Mouse (Mus musculus) embryonic facial prominence, embryonic 13.5 days (tissue): ENCODE measurements at regions not wholly inside any gene's neighbourhood (a gene's known extent, or its start where the extent isn't known, plus 50 kb on each side); places are given as distances from the start of the nearest gene placed in this dataset.
"Not testable (repeated sequence)": the region's sequence is repeated elsewhere in the genome, so short reads cannot be mapped to it uniquely, and the experiment has no call there.

Experiments used
- ATAC-seq: fragments of 200-750 bp; cut with Nextera tagmentation; 2 replicates; pipeline ENCODE4 v1.8.0; 2017; ENCODE audit warnings: low read depth; ENCODE audit not compliant: insufficient number of reproducible peaks, insufficient read depth, low FRiP score, low TSS enrichment
- H3K27ac ChIP-seq: fragments of 300-500 bp; sonication (generic); 2 replicates; pipeline ENCODE4 v1.5.1; 2015; ENCODE audit warnings: moderate library complexity, mild to moderate bottlenecking, inconsistent platforms
- H3K27me3 ChIP-seq: fragments of 300-500 bp; sonication (generic); 2 replicates; pipeline ENCODE4 v1.6.1; 2015; ENCODE audit warnings: mild to moderate bottlenecking, inconsistent platforms
- H3K36me3 ChIP-seq: fragments of 300-500 bp; sonication (generic); 2 replicates; pipeline ENCODE4 v1.6.1; 2015; ENCODE audit warnings: mild to moderate bottlenecking, inconsistent platforms
- H3K4me1 ChIP-seq: fragments of 300-500 bp; sonication (generic); 2 replicates; pipeline ENCODE4 v1.6.1; 2015; ENCODE audit warnings: inconsistent platforms
- H3K4me2 ChIP-seq: fragments of 300-500 bp; sonication (generic); 2 replicates; pipeline ENCODE4 v1.6.1; 2015; ENCODE audit warnings: moderate library complexity, mild to moderate bottlenecking, inconsistent platforms
- H3K4me3 ChIP-seq: fragments of 300-500 bp; sonication (generic); 2 replicates; pipeline ENCODE4 v1.5.1; 2015; ENCODE audit warnings: mild to moderate bottlenecking, inconsistent platforms
- H3K9ac ChIP-seq: fragments of 300-500 bp; sonication (generic); 2 replicates; pipeline ENCODE4 v1.6.1; 2015; ENCODE audit warnings: mild to moderate bottlenecking, inconsistent platforms
- H3K9me3 ChIP-seq: fragments of 300-500 bp; sonication (generic); 2 replicates; pipeline ENCODE4 v1.6.1; 2016; ENCODE audit warnings: inconsistent platforms
- WGBS: fragments of 180-500 bp; shearing (Covaris S2); methylation state at CpG from one replicate; pipeline ENCODE4 v1.1.7; 2015; ENCODE audit warnings: mixed read lengths; 5-methylcytosine and 5-hydroxymethylcytosine counted together

GRCm38 (mm10) chr5:14309981-14310380 is 204.7 kb upstream of the Pclo start:
- Histone ChIP-seq H3K9me3 (no peaks in the 10 kb centered on the region), H3K27ac (no peak overlapping the region), H3K4me3 (no peak overlapping the region), H3K4me2 (no peak overlapping the region), H3K27me3 (no peaks in the 10 kb centered on the region), H3K4me1 (no peaks in the 10 kb centered on the region), H3K36me3 (no peaks in the 10 kb centered on the region), H3K9ac (no peak overlapping the region)
- WGBS, result 89% methylated on average over 5 of the region's 5 CpGs
- no peak for ATAC-seq

GRCm38 (mm10) chr5:14311729-14312128 is 203.0 kb upstream of the Pclo start:
- no peaks in the 10 kb centered on the region for H3K27me3 ChIP-seq
- no peaks in the 10 kb centered on the region for H3K9me3 ChIP-seq
- 86% methylated on average over 3 of the region's 3 CpGs for WGBS
- no peaks in the 10 kb centered on the region for H3K36me3 ChIP-seq
- no peak overlapping the region for H3K4me2 ChIP-seq
- ATAC-seq, result no peak
- no peak overlapping the region for H3K27ac ChIP-seq
- H3K9ac ChIP-seq, result no peak overlapping the region
- no peaks in the 10 kb centered on the region for H3K4me1 ChIP-seq
- H3K4me3 ChIP-seq, result no peak overlapping the region

- no peak overlapping the region for H3K4me3 ChIP-seq
- H3K27me3 ChIP-seq, result no peaks in the 10 kb centered on the region
- ATAC-seq, result no peak
- 82% methylated on average over 4 of the region's 4 CpGs for WGBS
- H3K4me1 ChIP-seq, result no peaks in the 10 kb centered on the region
- no peaks in the 10 kb centered on the region for H3K9me3 ChIP-seq
- H3K4me2 ChIP-seq, result no peak overlapping the region
- H3K9ac ChIP-seq, result no peak overlapping the region
- no peaks in the 10 kb centered on the region for H3K36me3 ChIP-seq
- H3K27ac ChIP-seq, result no peak overlapping the region
Observed at GRCm38 (mm10) chr5:14320216-14320615, 194.5 kb upstream of the Pclo start.

GRCm38 (mm10) chr5:14322000-14322399 is 192.7 kb upstream of the Pclo start:
- ATAC-seq, result no peak
- H3K4me1 ChIP-seq, result no peaks in the 10 kb centered on the region
- WGBS, result 52% methylated on average over 1 of the region's 1 CpGs

GRCm38 (mm10) chr5:14360446-14360845 is 154.3 kb upstream of the Pclo start:
- Histone ChIP-seq H3K36me3 (no peaks in the 10 kb centered on the region), H3K4me2 (no peak overlapping the region), H3K27ac (no peak overlapping the region), H3K4me3 (no peak overlapping the region), H3K9ac (no peak overlapping the region), H3K4me1 (no peaks in the 10 kb centered on the region), H3K9me3 (no peaks in the 10 kb centered on the region), H3K27me3 (no peaks in the 10 kb centered on the region)
- no peak for ATAC-seq
- WGBS, result 42% methylated on average over 1 of the region's 1 CpGs

More at GRCm38 (mm10) chr5:14322000-14322399, 192.7 kb upstream of the Pclo start:
- H3K27me3 ChIP-seq, result no peaks in the 10 kb centered on the region
- H3K4me3 ChIP-seq, result no peak overlapping the region
- no peak overlapping the region for H3K4me2 ChIP-seq
- H3K27ac ChIP-seq, result no peak overlapping the region
- no peaks in the 10 kb centered on the region for H3K9me3 ChIP-seq
- no peaks in the 10 kb centered on the region for H3K36me3 ChIP-seq
- no peak overlapping the region for H3K9ac ChIP-seq

GRCm38 (mm10) chr5:14389184-14389890 is 125.4 kb upstream of the Pclo start:
- WGBS, result 18% methylated on average over 6 of the region's 6 CpGs
- peak; percentile 48; the same call in 1 of the 2 replicates for ATAC-seq
- no peak overlapping the region for H3K27ac ChIP-seq
- H3K27me3 ChIP-seq, result no peaks in the 10 kb centered on the region
- H3K36me3 ChIP-seq, result no peaks in the 10 kb centered on the region
- no peaks in the 10 kb centered on the region for H3K4me1 ChIP-seq
- no peaks in the 10 kb centered on the region for H3K9me3 ChIP-seq
- H3K4me3 ChIP-seq, result no peak overlapping the region
- H3K9ac ChIP-seq, result no peak overlapping the region
- H3K4me2 ChIP-seq, result no peak overlapping the region

- H3K9ac ChIP-seq, result no peak overlapping the region
- no peaks in the 10 kb centered on the region for H3K4me1 ChIP-seq
- 68% methylated on average over 3 of the region's 3 CpGs for WGBS
- no peak overlapping the region for H3K27ac ChIP-seq
- no peaks in the 10 kb centered on the region for H3K36me3 ChIP-seq
- no peaks in the 10 kb centered on the region for H3K9me3 ChIP-seq
- ATAC-seq, result no peak
- no peak overlapping the region for H3K4me3 ChIP-seq
- no peak overlapping the region for H3K4me2 ChIP-seq
- no peaks in the 10 kb centered on the region for H3K27me3 ChIP-seq
Observed at GRCm38 (mm10) chr5:14391793-14392192, 122.9 kb upstream of the Pclo start.

- not testable (repeated sequence) for H3K9me3 ChIP-seq, H3K4me3 ChIP-seq, H3K36me3 ChIP-seq, H3K4me2 ChIP-seq, H3K27ac ChIP-seq, H3K27me3 ChIP-seq, H3K4me1 ChIP-seq, ATAC-seq, H3K9ac ChIP-seq
- 88% methylated on average over 10 of the region's 12 CpGs for WGBS
Observed at GRCm38 (mm10) chr5:14403381-14403780, 111.3 kb upstream of the Pclo start.

- Histone ChIP-seq H3K9ac (no peak overlapping the region), H3K4me1 (no peaks in the 10 kb centered on the region), H3K27me3 (no peaks in the 10 kb centered on the region), H3K9me3 (no peaks in the 10 kb centered on the region), H3K4me3 (no peak overlapping the region), H3K27ac (no peak overlapping the region), H3K36me3 (no peaks in the 10 kb centered on the region), H3K4me2 (no peak overlapping the region)
- WGBS, result 76% methylated on average over 2 of the region's 2 CpGs
- ATAC-seq, result no peak
Observed at GRCm38 (mm10) chr5:14404344-14404743, 110.4 kb upstream of the Pclo start.

GRCm38 (mm10) chr5:14415234-14415862 is 99.4 kb upstream of the Pclo start:
- Histone ChIP-seq H3K9ac (no peak overlapping the region), H3K9me3 (no peaks in the 10 kb centered on the region), H3K27me3 (no peaks in the 10 kb centered on the region), H3K4me3 (no peak overlapping the region), H3K36me3 (no peaks in the 10 kb centered on the region), H3K27ac (no peak overlapping the region), H3K4me2 (no peak overlapping the region), H3K4me1 (no peaks in the 10 kb centered on the region)
- ATAC-seq, result no peak
- WGBS, result 82% methylated on average over 1 of the region's 1 CpGs

- 69% methylated on average over 5 of the region's 5 CpGs for WGBS
- Histone ChIP-seq H3K27me3 (no peaks in the 10 kb centered on the region), H3K4me3 (no peak overlapping the region), H3K4me2 (no peak overlapping the region), H3K9me3 (no peaks in the 10 kb centered on the region), H3K36me3 (no peaks in the 10 kb centered on the region), H3K9ac (no peak overlapping the region), H3K27ac (no peak overlapping the region), H3K4me1 (no peaks in the 10 kb centered on the region)
- ATAC-seq, result no peak
Observed at GRCm38 (mm10) chr5:14453082-14453481, 61.6 kb upstream of the Pclo start.
